ENCODE assay signal across 15 mouse cellular contexts in genomic region chr4:53254483-53254882, GRCm38 (mm10).
"Had no signal": no experiment of that assay in that cellular context is flagged by ENCODE, and none has a peak within 500 bp of the region (broad histone marks: within the 10 kb centered on the region; RNA-seq: fewer than 3 reads in every experiment).

No protein-coding gene starts in this region.

- H3K36me3 ChIP-seq: kidney, embryonic 15.5 days; limb, embryonic 15.5 days; liver, embryonic 13.5 days; lung, embryonic 15.5 days; midbrain, embryonic 13.5 days; stomach, embryonic 15.5 days had no signal

- H3K9ac ChIP-seq: kidney, embryonic 15.5 days; limb, embryonic 15.5 days; liver, embryonic 13.5 days; liver, postnatal 0 days; lung, embryonic 15.5 days; midbrain, embryonic 13.5 days; stomach, embryonic 15.5 days had no signal

- H3K4me3 ChIP-seq: kidney, embryonic 15.5 days; limb, embryonic 15.5 days; liver, embryonic 13.5 days; lung, embryonic 15.5 days; megakaryocyte, embryonic 14.5 days; midbrain, embryonic 13.5 days; stomach, embryonic 15.5 days had no signal

- H3K27ac ChIP-seq: kidney, embryonic 15.5 days; limb, embryonic 15.5 days; liver, embryonic 13.5 days; lung, embryonic 15.5 days; macrophage; midbrain, embryonic 13.5 days; stomach, embryonic 15.5 days had no signal

- H3K4me2 ChIP-seq: kidney, embryonic 15.5 days; limb, embryonic 15.5 days; liver, embryonic 13.5 days; lung, embryonic 15.5 days; midbrain, embryonic 13.5 days; stomach, embryonic 15.5 days had no signal

- H3K9me3 ChIP-seq: kidney, embryonic 15.5 days; limb, embryonic 15.5 days; liver, embryonic 13.5 days; lung, embryonic 15.5 days; midbrain, embryonic 13.5 days; stomach, embryonic 15.5 days had no signal

- ATAC-seq: liver, postnatal 0 days had no signal

- H3K4me1 ChIP-seq: kidney, embryonic 15.5 days; limb, embryonic 15.5 days; liver, embryonic 13.5 days; lung, embryonic 15.5 days; megakaryocyte, embryonic 14.5 days; stomach, embryonic 15.5 days had no signal

- DNase-seq: kidney, adult 2 months; kidney, postnatal 14 days; liver, embryonic 13.5 days; liver, postnatal 0 days; lung, postnatal 14 days; retina, postnatal 1 day; thymus, adult 2 months; thymus, postnatal 25 days had no signal

- H3K27me3 ChIP-seq: kidney, embryonic 15.5 days; limb, embryonic 15.5 days; liver, embryonic 13.5 days; lung, embryonic 15.5 days; megakaryocyte, embryonic 14.5 days; midbrain, embryonic 13.5 days; stomach, embryonic 15.5 days had no signal
